In genomic region chr8:84269950-84270773, GRCm38 (mm10) we compare ENCODE assay signal across 1 mouse cellular context.
TF ChIP-seq lines count a peak whose summit lies in the region.

Ccdc130 (minus strand) TSS chr8:84270380.

TF ChIP-seq in MEL, 35 proteins besides CTCF, POLR2A, EP300 and RAD21 (continued from another document):
- no peak for TF ChIP-seq UBTF (IDR thresholded peaks at IDR 0.05; ENCODE audit: borderline replicate concordance, insufficient read depth, low read depth, low read length)
- TF ChIP-seq GATA1 (IDR thresholded peaks at IDR 0.05; ENCODE audit: low read depth, low read length): no peak
- 0 out of 2 replicates have a peak, but pooled peaks have one; percentile 21 for TF ChIP-seq ZC3H11A (IDR thresholded peaks at IDR 0.05; ENCODE audit: low read depth, low read length)
- TF ChIP-seq USF2 (IDR thresholded peaks at IDR 0.05; ENCODE audit: borderline replicate concordance in 1 of 2, insufficient read depth in 1 of 2, low read depth in 1 of 2, low read length in 2 of 2): no peak
